Mouse (Mus musculus) MEL (cell line): ENCODE data around the gene Cntnap5c. TPM values are rescaled to one million over a fixed set of nuclear protein-coding genes. Genes with fewer than 3 reads are reported as not detected.

Experiments used
- DNase-seq: peaks from one replicate; pipeline ENCODE4 v3.0.0; 2011; ENCODE audit warnings: low read depth, low spot score
- H3K27ac ChIP-seq: 2 replicates; pipeline ENCODE4 v1.5.1; 2012; ENCODE audit warnings: low read depth, mild to moderate bottlenecking, control low read depth, low read length, moderate library complexity; ENCODE audit not compliant: control insufficient read depth
- H3K27me3 ChIP-seq, 2 experiments: fragments of 150-350 bp in 1 of 2; sonication (generic) in 1 of 2; 2 replicates each; pipeline ENCODE4 v1.6.1; 2012; ENCODE audit warnings: low read length in 2 of 2, mild to moderate bottlenecking in 2 of 2, improper control_type of control experiment in 1 of 2, moderate library complexity in 1 of 2; ENCODE audit not compliant: insufficient read depth in 2 of 2, control insufficient read depth in 1 of 2
- H3K36me3 ChIP-seq, 2 experiments: 2 replicates each; pipeline ENCODE4 v1.6.1; 2012 to 2014; ENCODE audit warnings: low read length in 2 of 2, improper control_type of control experiment in 1 of 2, inconsistent platforms in 1 of 2, mild to moderate bottlenecking in 1 of 2; ENCODE audit not compliant: insufficient read depth in 2 of 2, control insufficient read depth in 1 of 2
- H3K4me1 ChIP-seq, 2 experiments: fragments of 150-350 bp in 1 of 2; sonication (generic) in 1 of 2; 2 replicates each; pipeline ENCODE4 v1.6.1; 2012; ENCODE audit warnings: low read length in 2 of 2, improper control_type of control experiment in 1 of 2, mild to moderate bottlenecking in 1 of 2; ENCODE audit not compliant: insufficient read depth in 2 of 2, control insufficient read depth in 1 of 2
- H3K4me3 ChIP-seq, 2 experiments: fragments of 150-350 bp in 1 of 2; sonication (generic) in 1 of 2; 2 replicates each; pipeline ENCODE4 v1.5.1; 2012; ENCODE audit warnings: low read depth in 2 of 2, low read length in 2 of 2, mild to moderate bottlenecking in 2 of 2, moderate library complexity in 2 of 2, control low read depth in 1 of 2, improper control_type of control experiment in 1 of 2; ENCODE audit not compliant: control insufficient read depth in 1 of 2, insufficient read depth in 1 of 2
- H3K79me2 ChIP-seq: 2 replicates; pipeline ENCODE4 v1.6.1; 2012; ENCODE audit warnings: mild to moderate bottlenecking, low read length, moderate library complexity; ENCODE audit not compliant: control insufficient read depth, poor library complexity, insufficient read depth
- H3K9ac ChIP-seq: 2 replicates; pipeline ENCODE4 v1.6.1; 2012; ENCODE audit warnings: low read depth, mild to moderate bottlenecking, control low read depth, low read length, moderate library complexity; ENCODE audit not compliant: control insufficient read depth, poor library complexity, severe bottlenecking
- H3K9me3 ChIP-seq: fragments of 150-350 bp; sonication (generic); replicated peaks from 2 replicates; pipeline ENCODE4 v1.6.1; 2012; ENCODE audit warnings: mild to moderate bottlenecking, low read length, improper control_type of control experiment, moderate library complexity; ENCODE audit not compliant: insufficient read depth
- CHD1 ChIP-seq: IDR thresholded peaks from 2 replicates; pipeline ENCODE4 v1.6.1; 2012; ENCODE audit warnings: low read depth, mild to moderate bottlenecking, inconsistent platforms, low read length, improper control_type of control experiment
- CHD2 ChIP-seq: IDR thresholded peaks from 2 replicates; pipeline ENCODE4 v1.6.1; 2011; ENCODE audit warnings: low read length, improper control_type of control experiment
- CTCF ChIP-seq, 3 experiments: IDR thresholded peaks in 2 of 3; conservative IDR thresholded peaks in 1 of 3; 2 replicates each; pipeline ENCODE4 v1.5.1; 2011 to 2012; ENCODE audit warnings: low read length in 3 of 3, low read depth in 2 of 3, mild to moderate bottlenecking in 2 of 3, improper control_type of control experiment in 1 of 3, inconsistent platforms in 1 of 3, mixed read lengths in 1 of 3, moderate library complexity in 1 of 3; ENCODE audit not compliant: control insufficient read depth in 1 of 3, insufficient read depth in 1 of 3, poor library complexity in 1 of 3, severe bottlenecking in 1 of 3
- E2F4 ChIP-seq: IDR thresholded peaks from 2 replicates; pipeline ENCODE4 v1.6.1; 2011; ENCODE audit warnings: low read depth, low read length, improper control_type of control experiment, borderline replicate concordance
- GATA1 ChIP-seq: IDR thresholded peaks from 2 replicates; pipeline ENCODE4 v1.6.1; 2011; ENCODE audit warnings: low read depth, low read length, improper control_type of control experiment
- HCFC1 ChIP-seq: IDR thresholded peaks from 2 replicates; pipeline ENCODE4 v1.6.1; 2012; ENCODE audit warnings: low read depth, mild to moderate bottlenecking, inconsistent platforms, low read length, improper control_type of control experiment, moderate library complexity
- KAT2A ChIP-seq: conservative IDR thresholded peaks from 2 replicates; pipeline ENCODE4 v1.6.1; 2012; ENCODE audit warnings: low read depth, low read length, improper control_type of control experiment, inconsistent platforms
- MAZ ChIP-seq: IDR thresholded peaks from 2 replicates; pipeline ENCODE4 v1.6.1; 2012; ENCODE audit warnings: low read depth, mild to moderate bottlenecking, inconsistent platforms, low read length, improper control_type of control experiment
- MEF2A ChIP-seq: IDR thresholded peaks from 2 replicates; pipeline ENCODE4 v1.6.1; 2014; ENCODE audit warnings: low read depth, mild to moderate bottlenecking, inconsistent platforms, low read length, improper control_type of control experiment; ENCODE audit not compliant: poor library complexity, insufficient replicate concordance, severe bottlenecking; ENCODE audit errors: extremely low read depth
- MXI1 ChIP-seq: IDR thresholded peaks from 2 replicates; pipeline ENCODE4 v1.6.1; 2011; ENCODE audit warnings: mild to moderate bottlenecking, low read depth, low read length, improper control_type of control experiment
- NRF1 ChIP-seq: IDR thresholded peaks from 2 replicates; pipeline ENCODE4 v1.6.1; 2014; ENCODE audit warnings: low read depth, mild to moderate bottlenecking, inconsistent platforms, low read length, improper control_type of control experiment, moderate library complexity; ENCODE audit not compliant: poor library complexity, insufficient read depth, severe bottlenecking
- POLR2AphosphoS2 ChIP-seq: IDR thresholded peaks from 2 replicates; pipeline ENCODE4 v1.6.1; 2011; ENCODE audit warnings: low read length, improper control_type of control experiment
- POLR2AphosphoS5 ChIP-seq: IDR thresholded peaks from 2 replicates; pipeline ENCODE4 v1.6.1; 2012; ENCODE audit warnings: low read depth, borderline replicate concordance, mild to moderate bottlenecking, inconsistent platforms, low read length, moderate library complexity, mixed read lengths
- RCOR1 ChIP-seq: IDR thresholded peaks from 2 replicates; pipeline ENCODE4 v1.6.1; 2012; ENCODE audit warnings: low read depth, mild to moderate bottlenecking, inconsistent platforms, low read length, improper control_type of control experiment
- SIN3A ChIP-seq: IDR thresholded peaks from 2 replicates; pipeline ENCODE4 v1.6.1; 2012; ENCODE audit warnings: low read length, improper control_type of control experiment, inconsistent platforms
- TAL1 ChIP-seq: IDR thresholded peaks from 2 replicates; pipeline ENCODE4 v1.6.1; 2012; ENCODE audit warnings: mild to moderate bottlenecking, inconsistent platforms, low read length, moderate library complexity, mixed read lengths
- TBP ChIP-seq: IDR thresholded peaks from 2 replicates; pipeline ENCODE4 v1.8.0; 2011; ENCODE audit warnings: low read depth, low read length, improper control_type of control experiment
- TCF12 ChIP-seq: IDR thresholded peaks from 2 replicates; pipeline ENCODE4 v1.6.1; 2014; ENCODE audit warnings: low read depth, mild to moderate bottlenecking, inconsistent platforms, low read length, improper control_type of control experiment, moderate library complexity
- USF1 ChIP-seq: IDR thresholded peaks from 2 replicates; pipeline ENCODE4 v1.6.1; 2014; ENCODE audit warnings: low read depth, mild to moderate bottlenecking, inconsistent platforms, low read length, improper control_type of control experiment, moderate library complexity
- USF2 ChIP-seq, 2 experiments: IDR thresholded peaks; 2 replicates each; pipeline ENCODE4 v1.6.1; 2011 to 2012; ENCODE audit warnings: improper control_type of control experiment in 2 of 2, low read length in 2 of 2, borderline replicate concordance in 1 of 2, inconsistent platforms in 1 of 2, low read depth in 1 of 2, mild to moderate bottlenecking in 1 of 2; ENCODE audit not compliant: insufficient read depth in 1 of 2
- ZC3H11A ChIP-seq: IDR thresholded peaks from 2 replicates; pipeline ENCODE4 v1.6.1; 2012; ENCODE audit warnings: low read depth, mild to moderate bottlenecking, inconsistent platforms, low read length, improper control_type of control experiment
- ZKSCAN1 ChIP-seq: IDR thresholded peaks from 2 replicates; pipeline ENCODE4 v1.6.1; 2012; ENCODE audit warnings: low read depth, mild to moderate bottlenecking, inconsistent platforms, low read length, improper control_type of control experiment, moderate library complexity
- ZNF384 ChIP-seq: IDR thresholded peaks from 2 replicates; pipeline ENCODE4 v1.6.1; 2012; ENCODE audit warnings: low read depth, mild to moderate bottlenecking, inconsistent platforms, low read length, improper control_type of control experiment
- polyA plus RNA-seq, 2 experiments: library from polyadenylated mRNA; stranded (reverse) in 1 of 2; unstranded in 1 of 2; fragments of >175 nt in 1 of 2; fragments of >200 nt in 1 of 2; gene quantifications; 2 replicates each; pipeline versions ENCODE4 v1.2.1 to v1.2.4; 2012; ENCODE audit warnings: low replicate concordance in 2 of 2, low read depth in 1 of 2; ENCODE audit not compliant: insufficient read length in 2 of 2, insufficient read depth in 1 of 2, missing spikeins in 1 of 2
- total RNA-seq: library from RNA; depleted of rRNA; stranded (reverse); fragments of 300-350 nt; gene quantifications from 2 replicates; pipeline ENCODE4 v1.2.3, GENCODE M21; 2012; rRNA removed

Gene Cntnap5c
- total RNA-seq (not detected in 2 replicates), polyA plus RNA-seq (not detected)

- no peaks in the 10 kb centered on the region for H3K27me3 ChIP-seq
- H3K4me3 ChIP-seq, result no peak within 1 kb of the TSS
- H3K27ac ChIP-seq, result no peak within 1 kb of the TSS
- H3K36me3 ChIP-seq, result no peaks in the 10 kb centered on the region
- DNase-seq, result peak; percentile 71
- peak; percentile 61 for TF ChIP-seq MXI1
- no peak for TF ChIP-seq E2F4
- TF ChIP-seq MAZ, result no peak
- TF ChIP-seq SIN3A, result peak; percentile 73
- no peak for TF ChIP-seq NRF1
- no peak for TF ChIP-seq TBP
- TF ChIP-seq, all 39 proteins: peak for 2
- Histone ChIP-seq H3K4me1 (no peaks in the 10 kb centered on the region), H3K9ac (no peak within 1 kb of the TSS), H3K79me2 (no peaks in the 10 kb centered on the region), H3K9me3 (no peaks in the 10 kb centered on the region)
These were observed at the start of gene Cntnap5c for GRCm38 (mm10) chr17:57768622-57769610. Gene Cntnap5c (plus strand): TSS chr17:57769570.

GRCm38 (mm10) chr17:57742119-57742518 lies 27.3 kb upstream of the Cntnap5c start, which contains the start of gene Gm21834:
Gene Gm21834 (minus strand): TSS chr17:57742219.
- H3K4me1 ChIP-seq, result no peaks in the 10 kb centered on the region
- no peak for TF ChIP-seq CHD1
- TF ChIP-seq ZC3H11A, result no peak
- no peak for TF ChIP-seq POLR2AphosphoS5
- TF ChIP-seq ZNF384, result no peak
- TF ChIP-seq POLR2AphosphoS2, result no peak
- TF ChIP-seq HCFC1, result no peak
- no peak for TF ChIP-seq MEF2A
- TF ChIP-seq KAT2A, result no peak
- TF ChIP-seq SIN3A, result no peak
- TF ChIP-seq CTCF (IDR thresholded peaks at IDR 0.05 in 2 of 3, conservative IDR thresholded peaks at IDR 0.05 in 1 of 3; ENCODE audit: control insufficient read depth in 1 of 3, insufficient read depth in 1 of 3, low read depth in 2 of 3, low read length in 3 of 3, poor library complexity in 1 of 3, severe bottlenecking in 1 of 3), result no peak
- no peak for TF ChIP-seq USF2 (IDR thresholded peaks at IDR 0.05; ENCODE audit: borderline replicate concordance in 1 of 2, insufficient read depth in 1 of 2, low read depth in 1 of 2, low read length in 2 of 2)
- no peak for TF ChIP-seq MAZ
- TF ChIP-seq RCOR1, result no peak
- TF ChIP-seq GATA1, result no peak
- no peak for TF ChIP-seq TAL1
- no peak for TF ChIP-seq CHD2
- TF ChIP-seq ZKSCAN1, result no peak
- no peak for TF ChIP-seq USF1
- TF ChIP-seq TCF12, result no peak
- H3K27me3 ChIP-seq, result no peaks in the 10 kb centered on the region
- no peaks in the 10 kb centered on the region for H3K9me3 ChIP-seq
- no peaks in the 10 kb centered on the region for H3K79me2 ChIP-seq
- no peak within 1 kb of the TSS for H3K4me3 ChIP-seq
- no peak within 1 kb of the TSS for H3K9ac ChIP-seq
- no peaks in the 10 kb centered on the region for H3K36me3 ChIP-seq
- no peak for DNase-seq
- no peak within 1 kb of the TSS for H3K27ac ChIP-seq
